Mouse (Mus musculus) MEL (cell line): ENCODE measurements around the gene Ccdc88c. TPM values are rescaled to one million over a fixed set of nuclear protein-coding genes. Genes with fewer than 3 reads are reported as not detected.

ENCODE experiments used
- DNase-seq: peaks from one replicate; pipeline ENCODE4 v3.0.0; 2011; ENCODE audit warnings: low read depth, low spot score
- H3K27ac ChIP-seq: 2 replicates; pipeline ENCODE4 v1.5.1; 2012; ENCODE audit warnings: low read depth, mild to moderate bottlenecking, control low read depth, low read length, moderate library complexity; ENCODE audit not compliant: control insufficient read depth
- H3K27me3 ChIP-seq, 2 experiments: fragments of 150-350 bp in 1 of 2; sonication (generic) in 1 of 2; 2 replicates each; pipeline ENCODE4 v1.6.1; 2012; ENCODE audit warnings: low read length in 2 of 2, mild to moderate bottlenecking in 2 of 2, improper control_type of control experiment in 1 of 2, moderate library complexity in 1 of 2; ENCODE audit not compliant: insufficient read depth in 2 of 2, control insufficient read depth in 1 of 2
- H3K36me3 ChIP-seq, 2 experiments: 2 replicates each; pipeline ENCODE4 v1.6.1; 2012 to 2014; ENCODE audit warnings: low read length in 2 of 2, improper control_type of control experiment in 1 of 2, inconsistent platforms in 1 of 2, mild to moderate bottlenecking in 1 of 2; ENCODE audit not compliant: insufficient read depth in 2 of 2, control insufficient read depth in 1 of 2
- H3K4me1 ChIP-seq, 2 experiments: fragments of 150-350 bp in 1 of 2; sonication (generic) in 1 of 2; 2 replicates each; pipeline ENCODE4 v1.6.1; 2012; ENCODE audit warnings: low read length in 2 of 2, improper control_type of control experiment in 1 of 2, mild to moderate bottlenecking in 1 of 2; ENCODE audit not compliant: insufficient read depth in 2 of 2, control insufficient read depth in 1 of 2
- H3K4me3 ChIP-seq, 2 experiments: fragments of 150-350 bp in 1 of 2; sonication (generic) in 1 of 2; 2 replicates each; pipeline ENCODE4 v1.5.1; 2012; ENCODE audit warnings: low read depth in 2 of 2, low read length in 2 of 2, mild to moderate bottlenecking in 2 of 2, moderate library complexity in 2 of 2, control low read depth in 1 of 2, improper control_type of control experiment in 1 of 2; ENCODE audit not compliant: control insufficient read depth in 1 of 2, insufficient read depth in 1 of 2
- H3K79me2 ChIP-seq: 2 replicates; pipeline ENCODE4 v1.6.1; 2012; ENCODE audit warnings: mild to moderate bottlenecking, low read length, moderate library complexity; ENCODE audit not compliant: control insufficient read depth, poor library complexity, insufficient read depth
- H3K9ac ChIP-seq: 2 replicates; pipeline ENCODE4 v1.6.1; 2012; ENCODE audit warnings: low read depth, mild to moderate bottlenecking, control low read depth, low read length, moderate library complexity; ENCODE audit not compliant: control insufficient read depth, poor library complexity, severe bottlenecking
- H3K9me3 ChIP-seq: fragments of 150-350 bp; sonication (generic); replicated peaks from 2 replicates; pipeline ENCODE4 v1.6.1; 2012; ENCODE audit warnings: mild to moderate bottlenecking, low read length, improper control_type of control experiment, moderate library complexity; ENCODE audit not compliant: insufficient read depth
- E2F4 ChIP-seq: IDR thresholded peaks from 2 replicates; pipeline ENCODE4 v1.6.1; 2011; ENCODE audit warnings: low read depth, low read length, improper control_type of control experiment, borderline replicate concordance
- ELF1 ChIP-seq: IDR thresholded peaks from 2 replicates; pipeline ENCODE4 v1.6.1; 2014; ENCODE audit warnings: low read depth, mild to moderate bottlenecking, inconsistent platforms, low read length, improper control_type of control experiment, moderate library complexity
- EP300 ChIP-seq, 2 experiments: IDR thresholded peaks; 2 replicates each; pipeline ENCODE4 v1.6.1; 2011; ENCODE audit warnings: improper control_type of control experiment in 2 of 2, low read length in 2 of 2, low read depth in 1 of 2, mild to moderate bottlenecking in 1 of 2
- ETS1 ChIP-seq: IDR thresholded peaks from 2 replicates; pipeline ENCODE4 v1.6.1; 2012; ENCODE audit warnings: low read depth, mild to moderate bottlenecking, inconsistent platforms, low read length, improper control_type of control experiment, moderate library complexity
- GATA1 ChIP-seq: IDR thresholded peaks from 2 replicates; pipeline ENCODE4 v1.6.1; 2011; ENCODE audit warnings: low read depth, low read length, improper control_type of control experiment
- MAFK ChIP-seq: IDR thresholded peaks from 2 replicates; pipeline ENCODE4 v1.6.1; 2011; ENCODE audit warnings: low read depth, mild to moderate bottlenecking, low read length, improper control_type of control experiment, borderline replicate concordance
- MAZ ChIP-seq: IDR thresholded peaks from 2 replicates; pipeline ENCODE4 v1.6.1; 2012; ENCODE audit warnings: low read depth, mild to moderate bottlenecking, inconsistent platforms, low read length, improper control_type of control experiment
- NRF1 ChIP-seq: IDR thresholded peaks from 2 replicates; pipeline ENCODE4 v1.6.1; 2014; ENCODE audit warnings: low read depth, mild to moderate bottlenecking, inconsistent platforms, low read length, improper control_type of control experiment, moderate library complexity; ENCODE audit not compliant: poor library complexity, insufficient read depth, severe bottlenecking
- POLR2A ChIP-seq, 2 experiments: IDR thresholded peaks; 2 replicates each; pipeline ENCODE4 v1.6.1; 2011 to 2012; ENCODE audit warnings: low read length in 2 of 2, mild to moderate bottlenecking in 2 of 2, control low read depth in 1 of 2, improper control_type of control experiment in 1 of 2, low read depth in 1 of 2, moderate library complexity in 1 of 2; ENCODE audit not compliant: control insufficient read depth in 1 of 2, insufficient read depth in 1 of 2, poor library complexity in 1 of 2
- POLR2AphosphoS2 ChIP-seq: IDR thresholded peaks from 2 replicates; pipeline ENCODE4 v1.6.1; 2011; ENCODE audit warnings: low read length, improper control_type of control experiment
- RAD21 ChIP-seq: IDR thresholded peaks from 2 replicates; pipeline ENCODE4 v1.6.1; 2011; ENCODE audit warnings: mild to moderate bottlenecking, low read depth, low read length, improper control_type of control experiment
- SMC3 ChIP-seq: IDR thresholded peaks from 2 replicates; pipeline ENCODE4 v1.6.1; 2011; ENCODE audit warnings: low read depth, low read length, improper control_type of control experiment
- TBP ChIP-seq: IDR thresholded peaks from 2 replicates; pipeline ENCODE4 v1.8.0; 2011; ENCODE audit warnings: low read depth, low read length, improper control_type of control experiment
- TCF12 ChIP-seq: IDR thresholded peaks from 2 replicates; pipeline ENCODE4 v1.6.1; 2014; ENCODE audit warnings: low read depth, mild to moderate bottlenecking, inconsistent platforms, low read length, improper control_type of control experiment, moderate library complexity
- UBTF ChIP-seq: IDR thresholded peaks from 2 replicates; pipeline ENCODE4 v1.6.1; 2012; ENCODE audit warnings: low read depth, mild to moderate bottlenecking, inconsistent platforms, low read length, improper control_type of control experiment, moderate library complexity, borderline replicate concordance; ENCODE audit not compliant: insufficient read depth
- USF1 ChIP-seq: IDR thresholded peaks from 2 replicates; pipeline ENCODE4 v1.6.1; 2014; ENCODE audit warnings: low read depth, mild to moderate bottlenecking, inconsistent platforms, low read length, improper control_type of control experiment, moderate library complexity
- ZC3H11A ChIP-seq: IDR thresholded peaks from 2 replicates; pipeline ENCODE4 v1.6.1; 2012; ENCODE audit warnings: low read depth, mild to moderate bottlenecking, inconsistent platforms, low read length, improper control_type of control experiment
- ZMIZ1 ChIP-seq: IDR thresholded peaks from 2 replicates; pipeline ENCODE4 v1.6.1; 2012; ENCODE audit warnings: low read depth, mild to moderate bottlenecking, inconsistent platforms, low read length, improper control_type of control experiment, moderate library complexity
- polyA plus RNA-seq, 2 experiments: library from polyadenylated mRNA; stranded (reverse) in 1 of 2; unstranded in 1 of 2; fragments of >175 nt in 1 of 2; fragments of >200 nt in 1 of 2; gene quantifications; 2 replicates each; pipeline versions ENCODE4 v1.2.1 to v1.2.4; 2012; ENCODE audit warnings: low replicate concordance in 2 of 2, low read depth in 1 of 2; ENCODE audit not compliant: insufficient read length in 2 of 2, insufficient read depth in 1 of 2, missing spikeins in 1 of 2
- total RNA-seq: library from RNA; depleted of rRNA; stranded (reverse); fragments of 300-350 nt; gene quantifications from 2 replicates; pipeline ENCODE4 v1.2.3, GENCODE M21; 2012

Ccdc88c gene
- total and polyA plus RNA-seq, 3 experiments = 8.7 to 15.3 TPM; not detected in 1

- no peaks in the 10 kb centered on the region for H3K79me2 ChIP-seq
- TF ChIP-seq TCF12 = no peak
- no peak for TF ChIP-seq E2F4
- TF ChIP-seq ZMIZ1 = no peak
- TF ChIP-seq SMC3 = no peak
- TF ChIP-seq ETS1 = no peak
- no peak for TF ChIP-seq ZC3H11A
- TF ChIP-seq MAFK = no peak
- TF ChIP-seq POLR2AphosphoS2 = no peak
- no peak for TF ChIP-seq NRF1
- TF ChIP-seq ELF1 = no peak
- no peak for TF ChIP-seq EP300 (IDR thresholded peaks at IDR 0.05; ENCODE audit: low read depth in 1 of 2, low read length in 2 of 2)
- TF ChIP-seq GATA1 = no peak
- no peak for TF ChIP-seq RAD21
- no peak for TF ChIP-seq UBTF
- no peak for TF ChIP-seq POLR2A (IDR thresholded peaks at IDR 0.05; ENCODE audit: control insufficient read depth in 1 of 2, insufficient read depth in 1 of 2, low read depth in 1 of 2, low read length in 2 of 2, poor library complexity in 1 of 2)
- TF ChIP-seq, all 39 proteins: peak for 0
- peaks cover 0 to 3% of the 10 kb centered on the region in 2 experiments; a peak in 1 of 4 replicates for H3K36me3 ChIP-seq
- DNase-seq = no peak
- no peaks in the 10 kb centered on the region for H3K9me3 ChIP-seq
- H3K27me3 ChIP-seq = no peaks in the 10 kb centered on the region
- no peak overlapping the region for H3K9ac ChIP-seq
- no peak overlapping the region for H3K27ac ChIP-seq
- no peaks in the 10 kb centered on the region for H3K4me1 ChIP-seq
- H3K4me3 ChIP-seq = no peak overlapping the region
Measured at GRCm38 (mm10) chr12:100943146-100943545, 85.7 kb downstream of the Ccdc88c start.

GRCm38 (mm10) chr12:100941361-100941760 lies 87.5 kb downstream of the Ccdc88c start:
- H3K36me3 ChIP-seq = no peaks in the 10 kb centered on the region; a peak in 1 of 4 replicates
- H3K79me2 ChIP-seq = no peaks in the 10 kb centered on the region
- TF ChIP-seq MAZ (no peak), UBTF (no peak), ZMIZ1 (no peak), ETS1 (no peak), TBP (no peak), USF1 (no peak)
- DNase-seq = no peak
- no peaks in the 10 kb centered on the region for H3K4me1 ChIP-seq
- H3K27ac ChIP-seq = no peak overlapping the region
- H3K9ac ChIP-seq = no peak overlapping the region
- H3K9me3 ChIP-seq = no peaks in the 10 kb centered on the region
- no peak overlapping the region for H3K4me3 ChIP-seq
- no peaks in the 10 kb centered on the region for H3K27me3 ChIP-seq
